15 mouse cellular contexts compared by ENCODE assay signal in the genomic region with DNA sequence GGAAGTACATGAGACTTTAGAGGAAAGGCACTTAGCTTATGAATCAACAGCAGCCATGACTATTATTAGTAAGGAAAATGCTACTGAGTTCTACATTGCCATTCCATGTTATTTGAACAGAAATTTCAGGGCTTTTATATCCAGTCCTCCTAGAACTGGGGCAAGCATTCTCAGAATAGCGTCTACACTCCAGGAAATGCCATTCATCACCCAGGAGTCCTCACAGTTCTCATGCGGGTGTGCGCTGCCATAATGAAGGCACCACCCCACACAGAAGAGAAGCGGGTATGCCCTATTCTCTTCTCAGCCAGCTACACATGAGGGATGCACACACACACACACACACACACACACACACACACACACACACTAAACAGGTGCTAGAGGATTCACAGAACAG.
"Had no signal": no experiment of that assay in that cellular context is flagged by ENCODE, and none has a peak within 500 bp of the region (broad histone marks: within the 10 kb centered on the region; RNA-seq: fewer than 3 reads in every experiment).

No protein-coding gene starts in this region.

- H3K36me3 ChIP-seq: limb, embryonic 15.5 days; liver, embryonic 12.5 days; midbrain, embryonic 10.5 days; neural tube, embryonic 12.5 days had no signal

- H3K4me3 ChIP-seq: left cerebral cortex, adult 2 months; limb, embryonic 15.5 days; liver, embryonic 12.5 days; midbrain, embryonic 10.5 days; myocyte; neural tube, embryonic 12.5 days had no signal

- H3K4me1 ChIP-seq: liver, embryonic 12.5 days had no signal

- ATAC-seq: liver, embryonic 12.5 days had no signal

- H3K9me3 ChIP-seq: limb, embryonic 15.5 days; liver, embryonic 12.5 days; midbrain, embryonic 10.5 days; neural tube, embryonic 12.5 days had no signal

- H3K27me3 ChIP-seq: limb, embryonic 15.5 days; liver, embryonic 12.5 days; neural tube, embryonic 12.5 days had no signal

- H3K4me2 ChIP-seq: limb, embryonic 15.5 days; liver, embryonic 12.5 days; lung, embryonic 14.5 days; neural tube, embryonic 12.5 days had no signal

- H3K27ac ChIP-seq: kidney, postnatal 0 days; left cerebral cortex, adult 2 months; limb, embryonic 15.5 days; liver, embryonic 12.5 days; midbrain, embryonic 10.5 days; neural tube, embryonic 12.5 days had no signal

- H3K9ac ChIP-seq: limb, embryonic 15.5 days; liver, embryonic 12.5 days; lung, embryonic 14.5 days; neural tube, embryonic 12.5 days had no signal

- DNase-seq: kidney, postnatal 36 days; lung, embryonic 14.5 days; lung, postnatal 10 days; lung, postnatal 4 days; midbrain, embryonic 14.5 days; retina, postnatal 1 day; right cerebral cortex, postnatal 25 days; thymus, postnatal 36 days had no signal
